Comparison of ENCODE assay signal across 10 mouse cellular contexts in genomic region chr4:139771125-139771631, GRCm38 (mm10).
DNase-seq lines count a peak whose midpoint lies in the region; ATAC-seq lines count a peak whose summit lies in the region.
"Had no signal": no experiment of that assay in that cellular context is flagged by ENCODE, and none has a peak within 500 bp of the region (broad histone marks: within the 10 kb centered on the region; RNA-seq: fewer than 3 reads in every experiment).

No protein-coding gene starts in this region.

- peaks cover 60% of the 10 kb centered on the region for H3K4me1 ChIP-seq in midbrain, embryonic 10.5 days
- H3K4me1 ChIP-seq in midbrain, embryonic 16.5 days (ENCODE audit: control insufficient read depth, insufficient read depth, low read length): peaks cover 14% of the 10 kb centered on the region; the same call in 1 of the 2 replicates
- peaks cover 21% of the 10 kb centered on the region for H3K4me1 ChIP-seq in forebrain, embryonic 13.5 days
- H3K4me1 ChIP-seq in limb, embryonic 13.5 days: peaks cover 13% of the 10 kb centered on the region; the same call in 1 of the 2 replicates
- H3K4me1 ChIP-seq: liver, embryonic 15.5 days had no signal

- H3K36me3 ChIP-seq in midbrain, embryonic 10.5 days: peaks cover 35% of the 10 kb centered on the region
- no peaks in the 10 kb centered on the region for H3K36me3 ChIP-seq in midbrain, embryonic 16.5 days (ENCODE audit: control insufficient read depth, insufficient read depth, low read length)
- no peaks in the 10 kb centered on the region for H3K36me3 ChIP-seq in forebrain, embryonic 13.5 days (ENCODE audit: poor library complexity, severe bottlenecking)
- no peaks in the 10 kb centered on the region for H3K36me3 ChIP-seq in limb, embryonic 13.5 days
- H3K36me3 ChIP-seq: liver, embryonic 15.5 days had no signal

- peak overlapping the region; percentile 18; the same call in 1 of the 2 replicates for H3K4me3 ChIP-seq in midbrain, embryonic 10.5 days
- H3K4me3 ChIP-seq in midbrain, embryonic 16.5 days (ENCODE audit: low read depth, low read length): no peak overlapping the region
- H3K4me3 ChIP-seq in forebrain, embryonic 13.5 days: no peak overlapping the region
- H3K4me3 ChIP-seq in limb, embryonic 13.5 days: no peak overlapping the region
- H3K4me3 ChIP-seq: liver, embryonic 15.5 days had no signal

- H3K27me3 ChIP-seq in midbrain, embryonic 10.5 days (ENCODE audit: low read depth, poor library complexity, severe bottlenecking): peaks cover 75% of the 10 kb centered on the region
- H3K27me3 ChIP-seq in midbrain, embryonic 16.5 days (ENCODE audit: control insufficient read depth, insufficient read depth, low read depth, low read length): peaks cover 4% of the 10 kb centered on the region
- peaks cover 56% of the 10 kb centered on the region for H3K27me3 ChIP-seq in forebrain, embryonic 13.5 days
- H3K27me3 ChIP-seq in limb, embryonic 13.5 days: peaks cover 86% of the 10 kb centered on the region

- no peak overlapping the region for H3K9ac ChIP-seq in midbrain, embryonic 16.5 days (ENCODE audit: low read depth, low read length)
- H3K9ac ChIP-seq in forebrain, embryonic 13.5 days: no peak overlapping the region; the same call in 1 of the 2 replicates
- no peak overlapping the region for H3K9ac ChIP-seq in limb, embryonic 13.5 days
- H3K9ac ChIP-seq: liver, embryonic 15.5 days had no signal

- no peak for ATAC-seq in midbrain, embryonic 16.5 days
- no peak for ATAC-seq in forebrain, embryonic 13.5 days
- peak; percentile 73 for ATAC-seq in limb, embryonic 13.5 days (ENCODE audit: low FRiP score, low read depth)

- peak overlapping the region; percentile 62 for H3K27ac ChIP-seq in midbrain, embryonic 10.5 days (replicated peaks)
- no peak overlapping the region for H3K27ac ChIP-seq in midbrain, embryonic 16.5 days (ENCODE audit: low read length)
- H3K27ac ChIP-seq in forebrain, embryonic 13.5 days: no peak overlapping the region
- no peak overlapping the region for H3K27ac ChIP-seq in limb, embryonic 13.5 days
- H3K27ac ChIP-seq: liver, embryonic 15.5 days had no signal

- H3K9me3 ChIP-seq in midbrain, embryonic 10.5 days (replicated peaks): no peaks in the 10 kb centered on the region
- H3K9me3 ChIP-seq in midbrain, embryonic 16.5 days (replicated peaks; ENCODE audit: control insufficient read depth, low read length, poor library complexity, severe bottlenecking): no peaks in the 10 kb centered on the region
- H3K9me3 ChIP-seq in forebrain, embryonic 13.5 days (replicated peaks): no peaks in the 10 kb centered on the region
- H3K9me3 ChIP-seq in limb, embryonic 13.5 days: no peaks in the 10 kb centered on the region
- H3K9me3 ChIP-seq: liver, embryonic 15.5 days had no signal

- DNase-seq in midbrain, embryonic 10.5 days (ENCODE audit: low spot score): peak; percentile 34
- no peak for DNase-seq in testis, postnatal 10 days (ENCODE audit: low spot score)
- DNase-seq in spleen, adult 18-20 months: no peak
- no peak for DNase-seq in lung, adult 18-20 months
- DNase-seq: adrenal gland, postnatal 36 days; thymus, postnatal 14 days had no signal

- WGBS in midbrain, embryonic 10.5 days: 6% methylated on average over 9 of the region's 9 CpGs
- 6% methylated on average over 9 of the region's 9 CpGs for WGBS in midbrain, embryonic 16.5 days
- WGBS in forebrain, embryonic 13.5 days: 5% methylated on average over 9 of the region's 9 CpGs
- 9% methylated on average over 9 of the region's 9 CpGs for WGBS in limb, embryonic 13.5 days

- H3K4me2 ChIP-seq in midbrain, embryonic 16.5 days (ENCODE audit: low read length): no peak overlapping the region
- peak overlapping the region; percentile 27; the same call in 1 of the 2 replicates for H3K4me2 ChIP-seq in forebrain, embryonic 13.5 days
- no peak overlapping the region for H3K4me2 ChIP-seq in limb, embryonic 13.5 days (replicated peaks)
- H3K4me2 ChIP-seq: liver, embryonic 15.5 days had no signal
